Mouse (Mus musculus) cerebellum, adult 8-10 months (tissue): Measurements from ENCODE around the gene Slc25a51.
"Not testable (repeated sequence)": the region's sequence is repeated elsewhere in the genome, so short reads cannot be mapped to it uniquely, and the experiment has no call there.

ENCODE experiments used
- DNase-seq: peaks from one replicate; pipeline ENCODE4 v3.0.0; 2022

Gene Slc25a51

DNA sequence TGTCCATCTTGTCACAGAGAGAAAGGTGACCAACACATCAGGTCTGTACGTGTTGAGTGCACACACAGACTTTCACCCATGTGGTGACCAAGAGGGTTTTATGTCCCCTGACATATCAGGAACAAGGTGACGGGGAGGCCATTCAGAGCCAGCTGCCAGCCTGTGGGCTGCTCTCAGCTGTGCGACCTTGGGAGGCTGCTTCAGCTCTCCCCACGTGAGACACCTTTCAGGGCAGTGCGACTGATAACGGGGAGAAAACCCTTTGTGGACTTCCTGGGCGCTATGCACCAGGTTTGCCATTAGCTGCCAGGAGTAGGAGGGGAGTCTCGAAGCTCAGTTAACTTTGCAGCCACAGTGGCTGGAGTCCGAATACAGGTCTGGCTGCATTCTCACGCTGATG, 14.1 kb upstream of the Slc25a51 start:
- DNase-seq: no peak

GRCm38 (mm10) chr4:45421519-45422260, 13.1 kb upstream of the Slc25a51 start:
- no peak for DNase-seq

GRCm38 (mm10) chr4:45420733-45421132, 12.2 kb upstream of the Slc25a51 start:
- no peak for DNase-seq

DNA sequence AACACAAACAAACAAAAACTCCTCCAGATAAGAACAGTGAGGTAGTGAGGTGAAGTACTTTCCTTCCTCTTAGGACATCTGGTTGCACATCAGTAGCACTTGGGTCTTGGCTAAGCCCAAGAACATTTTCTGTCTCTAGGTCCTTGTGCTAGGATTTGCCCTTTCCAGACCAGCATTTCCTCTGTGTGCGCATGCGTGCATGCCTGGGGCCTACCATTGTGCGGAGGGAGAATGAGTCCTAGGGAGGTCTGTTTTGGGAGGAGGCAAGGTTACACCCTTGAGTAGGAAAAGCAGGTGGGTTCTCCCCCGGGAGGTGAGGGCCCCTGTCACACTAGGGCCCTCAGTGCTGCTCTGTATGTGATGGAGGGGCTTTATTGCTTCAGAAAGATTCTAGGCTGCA, 10.5 kb upstream of the Slc25a51 start:
- DNase-seq: no peak

- DNase-seq: peak; percentile 22
Observed at GRCm38 (mm10) chr4:45418229-45418950, 9.8 kb upstream of the Slc25a51 start.

GRCm38 (mm10) chr4:45416314-45416713, 7.7 kb upstream of the Slc25a51 start:
- no peak for DNase-seq

- no peak for DNase-seq
Observed at GRCm38 (mm10) chr4:45413674-45414338, 5.2 kb upstream of the Slc25a51 start.

DNA sequence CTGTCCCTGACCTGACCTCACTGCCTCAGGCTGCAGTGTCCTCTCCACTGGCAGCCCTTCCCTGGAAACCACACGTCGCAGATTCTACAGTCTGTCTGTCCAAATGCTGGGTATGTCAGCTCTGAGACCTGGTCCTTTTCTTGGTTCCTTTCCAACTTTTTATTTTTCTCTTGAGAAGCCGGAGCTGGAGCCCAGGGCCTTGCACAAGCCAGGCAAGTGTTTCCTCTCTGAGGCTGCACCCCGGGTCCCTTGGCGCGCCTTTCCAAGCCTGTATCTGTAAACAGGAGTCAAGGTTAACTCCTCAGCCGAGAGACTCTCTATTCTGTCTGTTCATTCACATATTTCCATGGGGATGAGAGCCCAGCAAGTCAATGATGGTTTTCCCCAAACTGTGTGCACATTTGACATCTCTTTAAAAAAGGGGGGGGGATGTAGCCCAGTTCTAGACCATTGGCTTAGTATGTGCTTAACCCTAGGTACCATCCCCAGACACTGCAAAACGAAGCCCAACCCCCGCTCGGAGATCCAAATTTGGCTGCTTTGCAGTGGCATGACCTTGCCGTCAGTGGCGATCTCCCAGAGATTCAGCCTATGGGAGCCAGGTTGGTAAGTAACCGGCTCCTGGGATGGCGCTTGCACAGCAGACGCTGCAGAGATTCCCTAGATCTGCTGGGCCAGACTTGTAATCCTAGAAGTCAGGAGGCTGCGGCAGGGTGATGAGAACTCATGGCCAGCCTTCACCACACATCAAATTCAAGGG, 4.0 kb upstream of the Slc25a51 start:
- DNase-seq: no peak

DNA sequence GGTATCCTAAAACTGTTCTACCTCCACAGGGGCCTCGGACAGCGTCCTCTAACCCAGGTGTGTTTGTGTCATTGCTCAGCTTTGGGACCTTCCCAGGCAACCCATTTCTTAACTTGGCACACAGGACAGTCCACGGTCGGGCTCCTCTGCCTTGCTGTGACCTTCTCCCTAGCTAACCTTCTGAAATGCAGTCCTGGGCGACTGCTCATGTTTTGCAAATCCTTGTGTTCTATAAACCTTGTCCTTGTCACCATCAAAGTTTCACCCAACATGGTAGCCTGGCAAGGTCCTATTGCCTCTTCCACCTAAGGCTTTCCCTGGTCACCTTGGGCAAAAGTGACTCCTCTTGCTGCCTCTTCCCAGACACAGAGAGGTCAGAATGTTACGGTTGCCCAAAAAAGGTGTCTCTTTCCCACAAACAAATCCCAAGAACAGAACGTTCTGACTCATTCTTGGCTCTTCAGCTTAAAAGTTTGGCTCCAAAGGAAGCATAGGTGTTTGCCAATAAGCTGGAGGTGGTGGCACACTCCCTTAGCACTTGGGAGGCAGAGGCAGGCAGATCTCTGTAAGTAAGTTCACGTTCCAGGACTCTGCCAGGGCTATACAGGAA, 2.7 kb upstream of the Slc25a51 start:
- no peak for DNase-seq

- peak; percentile 47 for DNase-seq
Observed at GRCm38 (mm10) chr4:45409270-45409669, 704 bp upstream of the Slc25a51 start.

DNA sequence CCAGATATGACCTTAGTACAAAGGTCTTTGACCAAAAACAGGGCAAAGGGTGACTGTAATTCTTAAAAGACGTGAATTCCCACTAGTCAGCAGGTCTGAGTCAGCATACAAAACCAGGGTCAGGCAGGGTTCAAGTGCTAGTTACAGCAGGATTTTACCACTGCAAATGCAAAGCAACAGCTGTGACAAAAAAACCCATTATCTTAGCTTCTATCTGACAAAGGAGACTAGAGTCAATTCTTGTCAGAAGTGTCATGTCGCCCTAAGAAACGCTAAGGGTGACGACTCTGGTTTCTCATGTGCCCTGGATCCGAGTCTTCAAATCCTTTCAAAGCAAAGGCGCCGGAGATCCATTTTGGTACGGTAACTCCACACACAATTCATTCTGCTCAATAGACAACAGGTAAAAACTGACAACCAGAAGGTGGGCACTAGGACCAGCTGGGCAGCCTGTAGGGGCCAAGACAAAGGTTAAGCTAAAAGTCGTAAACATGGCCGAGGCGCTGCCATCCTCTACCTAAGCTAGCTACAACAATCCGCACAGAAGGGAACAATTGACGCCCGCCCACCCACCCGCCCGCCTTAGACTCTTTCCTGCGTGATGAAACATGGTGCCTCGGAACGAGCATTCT, 747 bp downstream of the Slc25a51 start:
- DNase-seq: peak; percentile 22

DNA sequence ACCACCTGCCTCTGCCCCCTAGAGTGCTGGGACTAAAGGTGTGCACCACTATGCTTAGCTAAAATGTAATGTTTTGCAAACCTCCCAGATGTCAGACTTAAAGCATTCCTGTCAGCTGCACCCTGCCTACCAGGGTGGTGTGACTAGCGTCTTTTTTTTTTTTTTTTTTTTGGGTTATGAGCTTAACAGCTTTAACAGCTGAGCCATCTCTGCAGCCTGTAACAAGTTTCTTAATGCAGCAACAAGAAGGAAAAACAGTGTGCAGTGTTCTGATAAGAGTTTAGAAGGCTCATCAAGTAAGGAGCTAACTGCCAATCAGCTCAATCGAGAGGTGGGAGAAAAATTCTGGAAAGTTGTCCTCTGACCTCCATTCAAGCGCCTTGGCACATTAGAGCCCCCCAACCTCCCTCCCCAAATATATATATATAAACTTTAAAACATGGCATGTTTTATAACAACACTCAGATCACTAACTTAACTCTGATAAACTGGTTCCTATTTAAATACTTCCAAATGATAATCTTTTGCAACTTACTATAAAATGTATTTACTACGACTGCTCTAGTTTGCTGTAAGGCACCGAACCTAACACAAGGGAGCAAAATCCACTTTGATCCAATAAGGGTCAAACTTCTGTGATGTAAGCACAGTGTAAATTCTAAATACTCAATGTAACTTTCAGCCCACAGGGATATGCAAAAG, 1.4 kb downstream of the Slc25a51 start:
- no peak for DNase-seq

- DNase-seq: no peak
Observed at GRCm38 (mm10) chr4:45406397-45406796, 2.2 kb downstream of the Slc25a51 start.

DNA sequence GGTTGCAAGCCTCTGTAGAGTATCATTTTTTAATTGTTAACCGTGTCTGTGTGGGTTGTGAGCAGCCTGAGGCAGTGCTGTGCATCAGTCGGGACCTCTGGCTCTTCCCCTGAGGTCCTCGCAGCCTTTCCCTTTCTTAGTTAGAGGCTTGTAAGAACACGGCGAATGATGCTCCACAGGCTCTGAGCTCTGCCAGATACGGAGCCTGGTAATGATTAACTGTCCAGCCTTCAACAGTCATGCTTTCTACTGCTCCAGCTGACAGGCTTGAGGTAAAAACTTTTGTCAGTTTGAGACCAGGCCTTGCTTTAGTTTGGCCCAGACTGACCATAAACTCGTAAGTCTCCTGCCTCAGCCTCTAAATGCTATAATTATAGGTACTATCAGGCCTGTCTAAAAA, 3.3 kb downstream of the Slc25a51 start:
- no peak for DNase-seq

DNA sequence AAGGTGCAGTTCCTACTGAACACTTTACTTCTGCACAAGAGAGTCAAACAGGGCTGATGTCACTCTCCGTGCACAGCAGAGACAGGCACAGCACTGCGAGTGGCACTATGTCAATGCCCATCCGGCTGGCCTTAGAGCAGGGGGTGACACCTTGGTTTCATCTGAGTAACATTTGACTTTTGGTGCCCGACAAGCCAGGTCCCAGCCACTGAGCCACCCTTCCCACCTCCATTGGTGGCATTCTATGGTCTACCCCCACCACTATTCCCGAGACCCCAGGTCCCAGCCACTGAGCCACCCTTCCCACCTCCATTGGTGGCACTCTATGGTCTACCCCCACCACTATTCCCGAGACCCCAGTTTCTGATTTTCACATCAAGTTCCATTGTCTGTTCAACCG, 4.5 kb downstream of the Slc25a51 start:
- no peak for DNase-seq

GRCm38 (mm10) chr4:45403499-45403878, 5.1 kb downstream of the Slc25a51 start:
- DNase-seq: no peak

DNA sequence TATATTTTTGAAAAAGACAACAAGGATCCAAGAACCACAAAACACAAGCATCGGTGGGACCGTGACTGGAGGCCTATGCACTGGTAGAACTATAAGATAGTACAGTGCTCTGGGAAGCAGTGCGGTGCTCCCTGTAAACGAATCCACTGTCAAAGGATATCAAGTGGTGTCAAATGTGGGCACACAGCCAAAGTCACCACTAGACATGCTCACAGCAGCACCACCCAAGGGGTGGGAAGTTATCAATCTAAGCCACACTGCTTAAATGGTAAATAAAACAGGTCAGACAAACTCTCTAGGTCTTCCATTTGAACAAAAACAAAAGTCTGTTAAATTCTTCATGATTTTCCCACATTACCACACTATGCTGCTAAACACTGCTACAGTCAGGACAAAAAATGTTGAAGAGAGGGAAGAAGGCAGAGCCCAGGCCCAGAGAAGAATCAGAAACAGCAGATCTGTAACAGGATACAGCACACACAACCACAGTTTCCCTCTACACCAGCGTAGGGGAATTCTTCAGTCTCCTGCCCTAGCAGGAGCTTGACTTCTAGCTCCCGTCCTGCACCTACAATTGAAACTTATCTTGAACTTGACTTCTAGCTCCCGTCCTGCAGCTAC, 5.6 kb downstream of the Slc25a51 start:
- no peak for DNase-seq

- DNase-seq: no peak
Observed at GRCm38 (mm10) chr4:45402281-45402680, 6.3 kb downstream of the Slc25a51 start.

DNA sequence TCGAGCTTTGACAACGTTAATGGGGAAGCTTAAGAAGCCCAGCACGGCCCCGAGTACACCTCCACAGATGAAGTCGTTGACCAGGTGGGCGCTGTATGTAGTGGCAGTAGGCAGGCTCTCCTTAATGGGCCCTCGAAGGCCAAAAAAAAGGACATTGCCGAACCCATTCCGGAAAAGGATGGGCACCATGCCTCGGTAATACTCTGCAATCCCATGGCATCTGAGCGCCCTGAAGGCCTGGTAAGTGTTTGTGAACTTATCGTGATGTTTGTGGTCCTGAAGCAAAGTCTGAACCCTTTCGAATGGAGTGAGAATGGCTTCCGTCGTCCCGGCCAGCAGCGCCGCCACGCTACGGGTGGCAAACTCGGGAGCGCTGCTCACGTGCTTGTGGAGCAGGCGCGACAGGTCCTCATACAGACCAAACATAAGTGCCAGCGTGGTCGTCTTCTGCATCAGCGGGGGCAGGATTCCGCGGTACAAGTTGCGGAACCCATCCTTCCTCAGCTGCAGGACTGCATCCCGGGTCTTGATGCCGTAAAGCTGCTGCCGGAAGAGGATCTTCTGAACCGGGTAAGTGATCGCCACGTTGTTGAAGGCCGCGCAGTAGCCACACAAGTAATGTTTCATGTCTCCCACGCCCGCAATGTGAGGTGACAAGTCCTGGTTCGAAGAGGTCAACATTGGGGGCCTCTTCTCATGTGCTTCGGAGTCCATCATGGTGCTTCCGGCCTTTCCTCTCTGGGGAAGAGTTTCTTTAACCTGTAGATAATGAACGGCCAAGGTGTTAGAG, 8.9 kb downstream of the Slc25a51 start:
- DNase-seq: no peak

GRCm38 (mm10) chr4:45398315-45398714, 10.3 kb downstream of the Slc25a51 start:
- DNase-seq: not testable (repeated sequence)
